Mouse (Mus musculus): ENCODE data around the gene Grik1.

Gene Grik1

DNA sequence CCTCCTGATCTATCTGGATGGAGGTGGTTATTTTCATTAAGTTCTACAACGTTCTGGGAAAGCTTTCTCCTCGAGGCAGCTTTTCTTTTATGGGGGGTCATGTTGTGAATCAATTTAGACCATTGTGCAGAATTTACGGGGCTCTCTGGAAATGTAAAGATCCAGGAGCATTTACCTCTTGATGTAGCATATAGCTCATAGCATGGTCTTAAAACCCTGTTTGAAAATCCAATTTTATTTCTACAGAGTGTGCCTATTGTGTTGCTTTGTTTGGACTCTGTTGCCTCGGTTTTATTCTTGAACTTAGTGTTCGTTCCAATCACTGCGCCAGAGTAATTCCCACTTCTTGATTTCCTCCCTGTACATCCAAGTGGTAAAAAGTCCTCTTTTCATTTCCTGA lies 328.6 kb downstream of the Grik1 start:
- DNase-seq (ENCODE audit: low read depth, low spot score): no peak

DNA sequence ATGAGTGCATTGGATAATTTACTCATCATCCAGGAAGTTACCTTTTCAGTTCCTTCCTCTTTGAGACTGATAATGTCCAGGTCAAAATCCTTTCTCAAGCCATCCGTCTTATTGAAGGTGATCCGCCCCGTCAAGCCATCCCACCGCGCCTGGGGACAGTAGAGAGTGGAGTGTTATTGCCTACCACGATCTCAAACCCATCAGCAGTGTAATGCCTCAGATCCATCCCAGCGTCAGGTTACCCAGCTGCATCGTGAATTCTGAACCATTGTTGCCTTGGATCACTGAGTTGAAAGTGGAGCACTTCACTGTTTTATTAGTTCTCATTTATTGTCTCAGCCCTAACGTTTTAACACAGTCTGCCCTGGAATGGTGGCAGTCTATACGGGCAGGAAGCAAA lies 332.6 kb downstream of the Grik1 start:
- DNase-seq (ENCODE audit: low read depth, low spot score): no peak

DNA sequence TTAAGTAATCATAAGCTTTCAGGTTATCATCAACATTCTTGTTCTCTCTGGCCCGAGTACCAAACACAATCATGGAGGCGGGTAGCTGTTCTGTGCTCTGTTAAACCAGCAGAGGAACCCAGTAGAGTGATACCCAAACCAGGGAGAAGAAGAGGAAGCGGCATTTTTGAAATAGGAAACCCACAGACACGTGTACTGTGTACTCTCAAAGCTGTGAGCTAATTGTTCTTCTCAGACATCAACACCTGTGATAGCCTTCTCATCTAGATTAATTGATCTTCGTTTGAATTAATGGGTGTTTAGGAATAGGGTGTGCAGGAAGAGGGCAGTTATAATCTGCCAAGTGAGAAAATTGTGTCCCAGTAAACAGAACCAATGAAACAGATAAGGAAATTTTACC lies 333.9 kb downstream of the Grik1 start:
- DNase-seq (ENCODE audit: low read depth, low spot score): no peak

DNA sequence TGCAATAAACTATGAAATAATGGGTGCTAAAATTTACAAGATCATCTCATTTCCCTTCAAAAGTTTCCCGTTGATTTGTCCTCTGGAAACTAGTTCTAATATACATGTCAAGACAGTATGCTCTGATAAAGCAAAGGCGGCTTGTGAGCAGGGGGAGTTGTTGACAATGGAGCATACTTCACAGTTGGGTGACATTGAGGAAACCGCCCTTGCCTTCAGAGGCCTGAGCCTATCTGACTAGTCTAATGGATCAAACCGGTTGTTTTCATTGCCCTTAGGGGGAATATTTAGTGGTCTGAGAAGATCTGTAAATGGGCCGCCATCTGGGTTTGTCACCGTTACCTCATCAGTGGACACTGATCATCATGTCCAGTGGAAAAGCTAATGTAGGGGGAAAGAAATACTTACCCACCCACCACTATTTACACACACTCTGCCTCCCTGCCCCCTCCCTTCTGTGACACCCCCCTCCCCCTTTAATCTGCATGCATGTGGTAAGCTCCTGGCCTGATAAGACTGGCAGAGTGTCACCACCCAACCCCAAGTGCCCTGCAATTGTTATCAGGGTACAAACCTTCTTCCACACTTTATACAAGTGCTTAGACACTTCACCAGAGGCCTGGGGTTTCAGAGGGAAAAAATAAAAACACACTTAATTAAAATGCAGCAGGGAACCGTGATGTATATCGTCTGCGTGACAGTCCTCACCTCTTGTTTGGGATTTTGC lies 335.2 kb downstream of the Grik1 start:
- DNase-seq (ENCODE audit: low read depth, low spot score): no peak

DNA sequence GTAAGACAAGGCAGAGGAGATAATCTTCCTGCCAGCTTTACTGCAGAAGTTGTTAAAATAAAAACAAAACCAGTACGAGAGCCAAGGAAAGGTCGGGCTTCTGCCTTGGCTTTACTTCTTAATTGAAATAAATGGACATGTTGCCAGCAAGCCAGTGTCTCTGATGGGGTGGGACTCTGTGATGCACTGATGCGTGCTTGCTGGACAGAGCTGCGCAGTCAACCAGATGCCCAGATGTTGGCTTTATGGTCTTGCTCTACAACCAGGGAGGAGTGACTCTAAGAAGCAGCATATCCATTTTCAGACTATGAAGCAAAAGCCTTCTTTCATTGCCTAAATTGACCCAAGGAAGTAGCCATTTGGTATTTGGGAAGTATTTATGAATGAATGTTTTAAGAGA lies 336.9 kb downstream of the Grik1 start:
- DNase-seq (ENCODE audit: low read depth, low spot score): no peak

DNA sequence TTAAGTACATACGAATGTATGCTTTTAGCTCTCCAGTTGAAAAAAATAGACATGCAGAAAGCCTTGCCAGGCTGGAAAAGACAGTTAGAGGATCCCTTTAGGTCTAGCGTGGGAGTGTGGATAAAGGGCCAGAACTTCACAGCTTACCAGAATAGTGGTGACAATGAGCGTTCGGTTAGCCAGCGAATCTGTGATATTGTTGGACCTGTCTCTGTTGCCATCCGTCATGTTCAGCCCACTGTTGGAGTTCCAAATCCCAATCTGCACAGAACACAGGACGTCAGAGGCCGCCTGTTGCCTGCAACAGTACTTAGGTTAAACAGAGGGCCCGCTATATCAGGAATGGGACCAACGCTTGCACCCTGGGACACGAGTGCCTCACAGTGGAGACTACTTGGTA lies 340.2 kb downstream of the Grik1 start:
- DNase-seq (ENCODE audit: low read depth, low spot score): no peak

DNA sequence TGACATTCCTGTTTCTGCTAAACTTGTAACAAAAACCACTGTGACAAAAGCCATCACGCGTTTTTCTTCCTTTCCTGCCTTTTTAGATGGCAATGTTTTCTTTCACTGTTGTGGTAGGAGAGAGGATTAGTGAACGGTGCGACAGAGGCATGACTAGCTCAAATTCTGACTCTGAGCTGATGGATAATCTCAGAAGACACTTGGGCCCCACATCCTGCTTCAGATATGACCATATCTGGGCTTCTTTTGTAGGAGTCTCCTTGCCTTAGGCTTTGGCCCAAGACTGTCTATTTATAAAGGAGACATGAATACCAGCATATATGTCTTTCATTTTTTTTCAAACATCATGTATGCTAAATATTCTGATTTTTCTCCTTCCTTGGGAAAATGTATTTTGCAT lies 341.9 kb downstream of the Grik1 start:
- DNase-seq (ENCODE audit: low read depth, low spot score): no peak

DNA sequence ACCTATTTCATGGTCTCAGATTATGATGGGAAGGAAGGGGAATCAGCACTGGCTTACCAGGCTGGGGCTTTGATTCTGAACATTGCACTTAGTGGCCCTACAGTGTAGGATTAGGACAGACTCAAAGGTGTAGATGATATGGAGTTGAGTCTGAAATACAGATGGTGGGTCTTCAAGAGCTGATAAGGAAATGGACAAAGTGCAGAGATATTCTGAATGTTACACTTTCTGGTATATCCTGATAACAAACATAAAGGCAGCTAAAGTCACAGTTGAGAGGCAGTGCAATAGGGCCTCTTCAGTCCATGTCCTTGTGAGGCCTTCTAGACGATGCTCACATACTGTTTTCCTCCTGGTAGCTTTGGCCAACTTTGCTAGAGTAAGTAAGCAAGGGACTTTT lies 345.7 kb downstream of the Grik1 start:
- no peak for DNase-seq (ENCODE audit: low read depth, low spot score)

DNA sequence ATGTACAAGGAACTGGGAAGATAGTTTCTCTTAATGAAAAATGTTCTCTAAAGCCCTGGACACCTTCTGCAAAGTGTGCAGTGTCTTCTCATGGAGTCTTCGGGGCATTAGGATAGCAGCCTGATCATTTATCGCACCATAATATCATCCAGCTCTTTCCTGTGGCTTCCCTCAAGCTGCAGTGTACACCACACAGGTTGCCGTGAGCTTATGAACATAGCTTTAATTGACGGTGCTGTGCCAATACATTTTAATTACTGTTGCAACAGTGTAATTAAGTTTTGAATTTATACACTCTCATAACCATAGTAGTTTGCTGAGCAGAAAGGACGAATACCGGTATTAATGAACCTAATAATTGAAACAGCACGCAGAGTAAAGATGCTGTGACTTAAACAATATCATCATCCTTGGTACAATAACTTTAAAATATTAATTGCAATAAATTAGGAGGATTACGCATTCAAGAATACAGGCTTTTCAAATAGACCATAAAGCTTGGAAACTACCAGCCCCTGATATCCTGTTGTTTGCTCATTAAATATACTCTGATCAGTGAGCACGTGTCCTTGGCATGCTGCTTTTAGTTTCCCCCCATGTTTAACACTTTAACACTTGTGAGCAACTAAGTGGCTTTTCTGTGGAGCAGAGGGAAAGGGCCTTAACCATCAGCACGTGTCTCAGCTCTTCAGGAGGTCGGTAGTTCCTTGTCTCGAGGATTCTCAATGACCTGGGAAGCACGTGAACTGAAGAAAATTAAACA lies 347.8 kb downstream of the Grik1 start:
- DNase-seq (ENCODE audit: low read depth, low spot score): no peak

DNA sequence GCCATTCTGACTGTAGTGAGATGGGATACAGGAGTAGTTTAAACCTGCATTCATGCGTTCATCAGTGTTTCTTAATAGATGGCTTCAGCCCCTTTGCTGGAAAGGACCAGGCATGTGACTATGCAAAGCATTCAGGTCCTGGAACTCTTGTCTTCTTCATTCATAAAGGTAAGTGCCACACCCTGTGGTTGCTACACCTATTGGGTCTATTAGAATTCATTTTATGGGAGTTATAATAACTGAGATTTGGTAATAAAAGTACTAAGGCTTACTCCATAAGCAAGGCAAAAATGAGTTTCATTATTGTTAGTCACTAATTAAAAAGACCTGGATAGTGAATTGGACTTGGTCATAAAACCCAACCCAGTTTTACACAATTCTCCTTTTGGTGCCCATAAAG lies 355.4 kb downstream of the Grik1 start:
- no peak for DNase-seq (ENCODE audit: low read depth, low spot score)

DNA sequence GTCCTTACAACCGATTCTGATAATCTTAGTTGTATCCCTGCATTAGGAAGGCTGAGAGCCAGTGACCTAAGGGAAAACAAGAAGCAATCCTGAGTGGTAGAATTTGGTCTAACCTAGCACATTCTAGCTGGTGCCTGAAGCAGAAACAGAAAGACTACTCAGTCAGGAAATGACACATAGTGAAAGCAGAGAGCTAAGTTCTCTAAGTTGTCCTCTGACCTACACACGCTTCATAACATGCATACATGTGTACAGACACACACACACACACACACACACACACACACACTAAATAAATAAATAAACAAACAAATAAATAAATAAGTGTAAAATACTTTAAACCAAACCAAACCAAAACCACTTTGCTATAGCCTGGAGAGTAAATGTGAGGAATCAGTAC lies 358.7 kb downstream of the Grik1 start:
- DNase-seq (ENCODE audit: low read depth, low spot score): no peak

DNA sequence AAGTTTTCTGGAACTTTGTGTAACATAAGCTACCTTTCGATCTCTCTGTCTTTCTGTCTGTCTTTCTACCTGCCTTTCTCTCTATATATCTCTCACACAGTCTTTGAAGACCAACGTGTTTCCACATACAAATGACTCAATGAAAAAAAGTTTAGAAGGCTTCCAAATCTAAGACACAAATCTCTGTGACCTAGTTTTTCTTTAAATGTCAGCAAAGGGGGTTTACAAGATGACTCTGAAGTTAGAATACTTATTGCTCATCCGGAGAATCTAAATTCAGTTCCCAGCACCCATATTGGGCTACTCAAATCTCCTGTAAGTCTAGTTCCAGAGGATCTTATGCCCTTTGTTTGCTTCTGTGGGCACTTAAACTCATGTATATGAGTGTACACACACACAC lies 359.5 kb downstream of the Grik1 start:
- no peak for DNase-seq (ENCODE audit: low read depth, low spot score)

DNA sequence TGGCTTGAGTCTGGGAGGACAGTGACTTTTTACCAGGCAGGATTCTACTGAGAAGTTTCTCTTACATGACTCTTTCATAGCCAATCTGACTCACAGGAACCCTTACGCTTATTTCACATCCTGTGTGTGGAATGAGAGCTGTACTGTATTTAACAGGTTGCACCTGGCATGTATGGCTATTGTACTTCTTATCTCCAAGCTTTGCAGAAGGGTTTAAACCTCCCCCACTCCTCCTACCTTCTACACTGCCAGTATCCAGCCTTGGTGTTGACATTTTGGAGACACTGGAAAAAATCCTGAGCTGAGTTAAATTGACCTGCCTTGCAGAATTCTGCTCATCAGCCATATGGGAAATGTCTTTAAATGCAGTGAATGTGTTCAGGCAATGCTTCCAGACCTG lies 361.4 kb downstream of the Grik1 start:
- no peak for DNase-seq (ENCODE audit: low read depth, low spot score)

DNA sequence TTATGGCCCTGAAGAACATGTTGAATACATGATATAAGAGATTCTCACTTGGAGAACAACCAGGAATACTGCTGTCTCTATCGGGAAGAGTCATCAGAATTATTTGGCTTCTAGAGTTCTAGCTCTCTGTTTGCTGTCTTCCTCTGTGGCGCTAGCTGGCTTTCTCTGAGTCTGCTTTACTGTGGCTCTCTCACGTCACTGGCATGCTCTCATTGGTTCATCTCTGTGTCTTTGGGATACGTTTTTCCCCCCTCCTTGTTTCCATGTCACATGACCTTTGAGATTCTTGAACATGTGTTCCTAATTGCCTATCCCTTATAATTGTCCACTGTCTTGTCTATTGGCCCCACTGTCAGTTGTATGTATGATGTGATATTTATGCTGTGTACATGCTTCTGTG lies 372.2 kb downstream of the Grik1 start:
- no peak for DNase-seq (ENCODE audit: low read depth, low spot score)

DNA sequence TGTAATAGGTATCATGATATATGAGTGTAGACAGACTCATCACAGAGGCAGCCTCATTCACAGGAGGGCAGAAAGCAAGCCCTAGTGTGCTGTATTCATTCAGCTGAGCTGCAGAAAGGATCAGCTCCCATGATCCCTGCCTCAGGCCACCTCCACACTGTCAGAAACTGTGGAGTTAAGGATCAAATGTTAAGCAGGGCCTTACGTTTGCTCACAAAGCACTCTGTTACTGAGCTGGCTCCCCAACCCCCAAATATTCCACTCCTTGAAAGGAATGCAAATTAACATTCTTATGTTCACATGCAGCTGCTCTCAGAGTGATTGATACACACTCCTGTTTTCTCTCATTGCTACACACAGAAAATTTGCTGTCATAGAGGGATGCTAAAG lies 372.9 kb downstream of the Grik1 start:
- peak; percentile 55 for DNase-seq (ENCODE audit: low read depth, low spot score)

DNA sequence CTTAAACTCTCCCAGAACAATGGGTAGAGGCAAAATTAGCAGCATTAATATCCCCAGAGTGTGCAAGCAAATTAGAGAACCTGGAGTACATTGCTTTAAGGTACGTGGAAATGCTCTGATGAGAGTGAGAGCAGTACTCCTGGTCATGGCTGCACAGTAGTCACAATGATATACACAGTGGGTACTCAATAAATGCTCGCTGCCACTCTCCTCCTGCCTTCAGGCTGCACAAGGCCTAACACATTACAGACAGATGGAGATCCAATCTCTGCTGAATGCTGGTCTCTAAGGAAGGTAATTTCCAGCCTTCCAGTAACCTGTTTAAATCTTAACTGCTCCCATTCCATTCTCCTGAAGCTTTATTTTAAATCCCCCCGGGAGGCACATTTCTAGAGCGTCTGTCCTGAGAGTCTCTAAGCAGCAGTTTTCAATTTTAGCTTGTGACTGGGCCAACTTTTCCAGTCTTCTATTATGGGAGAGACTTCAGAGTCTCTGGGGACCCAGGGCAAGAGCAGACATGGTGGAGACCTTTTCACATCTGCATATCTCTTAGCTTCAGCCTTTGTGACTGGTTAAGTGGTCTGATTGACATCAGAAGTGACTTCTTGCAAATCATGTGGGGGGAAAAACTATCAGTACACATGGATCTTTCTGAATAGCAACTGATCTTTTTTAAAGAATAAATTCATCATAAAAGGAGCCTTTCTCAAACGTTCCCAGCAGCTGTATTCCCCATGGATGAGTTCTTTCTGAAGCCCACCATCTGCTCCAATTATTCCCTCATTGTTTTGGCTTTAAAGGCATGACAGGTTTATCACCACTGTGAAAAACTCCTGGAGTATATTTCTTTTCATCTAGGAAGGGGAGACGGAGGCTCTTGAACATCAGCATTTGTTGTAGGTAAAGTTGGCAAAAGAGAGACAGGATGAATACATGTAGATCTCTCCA lies 373.6 kb downstream of the Grik1 start:
- peak; percentile 76 for DNase-seq (ENCODE audit: low read depth, low spot score)

DNA sequence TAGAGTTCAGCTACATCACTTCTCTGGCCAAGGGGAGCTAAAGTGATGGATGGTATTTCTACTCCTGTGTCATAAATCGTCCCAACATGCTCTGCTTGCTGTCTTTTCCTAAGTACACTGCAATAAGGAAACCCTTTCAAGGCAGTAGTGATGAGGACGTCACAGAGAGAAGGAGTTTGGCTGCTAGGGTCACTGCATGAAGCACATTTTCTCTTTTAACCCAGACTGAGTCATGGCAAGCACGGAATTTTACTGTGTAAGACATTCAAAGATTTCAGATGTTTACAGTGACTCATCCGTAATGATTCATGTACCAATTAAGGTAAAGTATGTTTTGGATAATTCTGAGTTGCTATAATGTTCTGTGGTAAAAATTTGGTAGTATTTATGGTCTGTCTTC lies 374.9 kb downstream of the Grik1 start:
- DNase-seq (ENCODE audit: low read depth, low spot score): peak; percentile 85

DNA sequence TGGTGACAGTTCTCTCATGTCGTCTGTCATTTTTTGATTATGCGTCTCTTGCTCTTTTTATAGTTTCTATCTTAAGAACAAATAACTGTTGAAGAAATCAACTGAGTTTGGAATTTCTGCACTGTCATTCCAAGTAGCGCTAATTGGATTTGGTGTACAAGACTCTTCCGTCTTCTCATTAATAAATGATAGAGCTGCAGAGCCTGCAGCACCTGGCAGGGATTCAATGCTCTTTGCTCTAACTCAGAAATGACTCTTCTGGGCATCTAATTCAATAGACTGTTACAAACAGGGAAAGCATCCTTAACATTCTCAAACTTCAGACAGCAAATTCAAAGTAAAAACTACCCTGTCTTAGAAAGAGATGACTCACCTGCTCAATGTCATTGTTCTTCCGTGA lies 376.3 kb downstream of the Grik1 start:
- peak; percentile 9 for DNase-seq (ENCODE audit: low read depth, low spot score)

DNA sequence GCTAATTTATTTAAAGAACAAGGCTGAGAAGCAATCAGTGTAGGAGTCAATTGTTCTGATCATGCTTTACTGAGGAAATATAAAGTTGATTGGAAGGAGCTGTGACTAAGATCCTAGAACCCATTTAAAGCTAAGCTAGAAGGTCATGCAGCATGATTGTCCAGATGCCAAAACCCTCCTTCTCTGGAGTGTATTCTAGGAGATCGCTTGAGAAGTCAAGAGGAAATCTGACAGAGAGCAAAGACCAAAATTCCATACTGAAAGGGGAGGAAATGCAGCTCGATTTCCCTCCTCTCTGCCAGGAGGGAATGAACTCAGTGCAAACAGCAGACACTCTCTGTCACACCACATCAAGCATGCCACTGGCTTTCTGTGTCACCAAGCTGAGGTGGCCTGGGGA lies 378.9 kb downstream of the Grik1 start:
- DNase-seq (ENCODE audit: low read depth, low spot score): no peak

DNA sequence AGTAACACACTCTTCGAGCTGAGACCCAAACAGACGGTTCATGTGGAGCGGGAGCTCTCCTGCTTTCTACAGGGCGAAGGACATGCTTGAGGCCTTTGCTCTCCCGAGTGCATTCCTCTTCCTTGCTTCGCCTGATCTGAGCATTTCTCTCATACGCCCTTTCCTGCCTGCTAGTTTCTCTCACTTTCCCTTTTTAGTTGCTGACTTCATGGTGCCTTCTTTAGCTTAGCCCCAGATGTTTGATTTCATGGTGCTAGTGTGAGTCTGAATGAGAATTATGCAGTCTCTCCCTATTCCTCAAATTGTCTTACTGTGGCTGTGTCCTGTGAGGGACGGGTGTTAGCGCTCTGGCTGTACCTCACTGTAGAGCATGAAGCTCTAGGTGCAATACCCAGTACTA lies 388.0 kb downstream of the Grik1 start:
- DNase-seq (ENCODE audit: low read depth, low spot score): no peak

DNA sequence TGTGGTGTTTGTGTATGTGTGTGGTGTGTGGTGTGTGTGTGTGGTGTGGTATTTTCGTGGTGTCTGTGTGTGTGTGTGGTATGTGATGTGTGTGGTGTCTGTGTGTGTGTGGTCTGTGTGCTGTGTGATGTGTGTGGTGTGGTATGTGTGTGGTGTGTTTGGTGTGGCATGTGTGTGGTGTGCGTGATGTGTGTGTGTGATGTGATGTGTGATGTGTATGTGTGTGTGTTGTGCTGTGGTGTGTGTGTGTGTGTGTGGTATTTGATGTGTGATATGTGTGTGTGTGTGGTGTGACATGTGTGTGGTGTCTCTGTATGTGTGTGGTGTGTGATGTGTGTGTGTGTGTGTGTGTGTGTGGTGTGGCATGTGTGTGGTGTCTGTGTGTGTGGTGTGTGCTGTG lies 388.9 kb downstream of the Grik1 start:
- no peak for DNase-seq (ENCODE audit: low read depth, low spot score)

DNA sequence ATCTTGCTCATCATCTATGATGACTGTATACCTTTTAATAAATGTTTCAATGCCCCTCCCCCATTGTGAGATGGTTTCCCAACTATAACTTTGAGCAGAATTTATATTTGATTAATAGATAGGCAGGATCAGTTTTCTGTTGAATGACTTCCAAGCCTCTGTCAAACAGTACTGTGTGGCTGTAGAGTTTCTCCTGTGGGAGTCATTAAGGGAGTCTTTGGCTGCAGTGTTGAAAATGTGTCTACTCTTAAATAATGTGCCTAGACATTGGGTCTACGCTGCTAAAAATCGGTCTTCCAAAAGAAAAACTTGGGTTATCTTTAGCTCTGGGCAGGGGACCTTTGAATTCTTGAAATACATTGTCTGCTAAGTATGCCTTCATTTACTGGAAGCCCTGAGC lies 414.1 kb downstream of the Grik1 start:
- DNase-seq (ENCODE audit: low read depth, low spot score): no peak
